Mouse (Mus musculus) small intestine, adult 2 months (tissue): ENCODE measurements around the gene Tmem89. TPM values are rescaled to one million over a fixed set of nuclear protein-coding genes. Genes with fewer than 3 reads are reported as not detected.

Experiments
- H3K27ac ChIP-seq: fragments of 200-500 bp; 2 replicates; pipeline ENCODE4 v1.5.1; 2012; ENCODE audit warnings: low read depth, low read length, control low read depth, inconsistent platforms; ENCODE audit not compliant: insufficient read depth
- H3K27me3 ChIP-seq: fragments of 200-500 bp; 2 replicates; pipeline ENCODE4 v1.6.1; 2012; ENCODE audit warnings: mild to moderate bottlenecking, moderate library complexity, low read length, inconsistent platforms; ENCODE audit not compliant: control insufficient read depth, insufficient read depth
- H3K36me3 ChIP-seq: fragments of 200-500 bp; 2 replicates; pipeline ENCODE4 v1.6.1; 2012; ENCODE audit warnings: mild to moderate bottlenecking, low read length, control low read depth, inconsistent platforms; ENCODE audit not compliant: control insufficient read depth, insufficient read depth
- H3K4me1 ChIP-seq: fragments of 200-500 bp; 2 replicates; pipeline ENCODE4 v1.6.1; 2012; ENCODE audit warnings: low read length, inconsistent platforms, mixed read lengths; ENCODE audit not compliant: control insufficient read depth, insufficient read depth, insufficient read length
- H3K4me3 ChIP-seq: fragments of 200-500 bp; 2 replicates; pipeline ENCODE4 v1.5.1; 2012; ENCODE audit warnings: low read depth, mild to moderate bottlenecking, control low read depth, inconsistent platforms, low read length, moderate library complexity
- CTCF ChIP-seq: fragments of 200-500 bp; IDR thresholded peaks from 2 replicates; pipeline ENCODE4 v1.5.1; 2012; ENCODE audit warnings: low read depth, mild to moderate bottlenecking, control low read depth, inconsistent platforms, low read length, moderate library complexity, mixed read lengths; ENCODE audit not compliant: insufficient replicate concordance, insufficient read length; ENCODE audit errors: extremely low read depth
- POLR2A ChIP-seq: fragments of 200-500 bp; IDR thresholded peaks from 2 replicates; pipeline ENCODE4 v1.6.1; 2012; ENCODE audit warnings: low read depth, mild to moderate bottlenecking, control low read depth, inconsistent platforms, low read length, moderate library complexity
- WGBS: fragments of 180-500 bp; shearing (Covaris S2); methylation state at CpG from one replicate; pipeline ENCODE4 v1.1.7; 2018; 5-methylcytosine and 5-hydroxymethylcytosine counted together
- polyA plus RNA-seq: library from polyadenylated mRNA; depleted of rRNA; stranded (reverse); fragments of >200 nt; gene quantifications from 2 replicates; pipeline ENCODE4 v1.2.3, GENCODE M21; 2012; rRNA removed

The Tmem89 gene
- polyA plus RNA-seq, 1 experiment = 33.6 TPM

DNA sequence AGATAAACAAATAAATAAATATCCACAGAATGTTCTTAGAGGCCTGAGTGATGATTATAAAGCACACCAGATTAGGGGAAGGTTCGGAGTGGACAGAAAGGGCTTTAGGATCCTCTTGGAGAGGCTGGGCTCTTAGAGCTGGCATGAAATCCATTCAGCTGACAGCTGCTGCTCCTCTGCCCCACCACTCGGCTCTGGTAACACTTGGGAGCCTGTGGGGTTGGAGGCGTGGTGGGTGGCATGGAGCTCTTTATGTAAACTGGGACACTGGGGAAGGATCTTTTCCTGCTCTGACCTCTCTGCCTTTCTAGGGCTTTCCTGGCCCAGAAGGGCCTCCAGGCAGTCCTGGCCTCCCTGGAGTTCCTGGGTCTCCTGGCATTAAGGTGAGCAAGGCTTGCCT, 49.2 kb downstream of the Tmem89 start:
- no peaks in the 10 kb centered on the region for H3K36me3 ChIP-seq
- no peaks in the 10 kb centered on the region for H3K27me3 ChIP-seq
- no peak overlapping the region for H3K27ac ChIP-seq
- TF ChIP-seq CTCF (no peak), POLR2A (no peak)
- H3K4me3 ChIP-seq = no peak overlapping the region
- no peaks in the 10 kb centered on the region for H3K4me1 ChIP-seq
- WGBS = 72% methylated on average over 3 of the region's 3 CpGs

DNA sequence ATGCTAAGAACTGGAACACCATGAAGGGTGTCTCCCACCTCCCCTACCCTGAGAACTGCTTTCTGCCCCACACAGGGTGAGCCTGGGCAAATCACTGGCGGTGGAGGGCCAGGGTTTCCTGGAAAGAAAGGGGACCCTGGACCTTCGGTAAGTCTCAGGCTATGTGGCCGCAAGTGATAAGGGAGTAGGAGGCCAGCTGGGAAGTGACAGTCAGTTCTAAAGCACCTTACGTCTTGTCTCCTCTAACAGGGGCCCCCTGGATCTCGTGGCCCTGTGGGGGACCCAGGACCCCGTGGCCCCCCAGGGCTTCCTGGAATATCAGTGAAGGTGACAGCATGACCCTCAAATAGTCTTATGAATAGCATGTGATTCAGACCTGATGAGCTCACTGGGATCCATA, 49.9 kb downstream of the Tmem89 start:
- Histone ChIP-seq H3K36me3 (no peaks in the 10 kb centered on the region), H3K4me1 (no peaks in the 10 kb centered on the region), H3K27ac (no peak overlapping the region), H3K27me3 (no peaks in the 10 kb centered on the region), H3K4me3 (no peak overlapping the region)
- TF ChIP-seq POLR2A (no peak), CTCF (no peak)
- WGBS = 65% methylated on average over 6 of the region's 6 CpGs

Other genes starting within 250 kb of the Tmem89 start
- gene Prkar2a, start 225.3 kb upstream of the Tmem89 start, polyA plus RNA-seq = 17.6 and 31.5 TPM in 2 replicates
- 45.0 and 53.8 TPM in 2 replicates for gene Ip6k2, start 130.8 kb upstream of the Tmem89 start, polyA plus RNA-seq
- gene Nckipsd, start 106.3 kb upstream of the Tmem89 start, polyA plus RNA-seq = 13.5 and 18.1 TPM in 2 replicates
- gene Celsr3, start 88.3 kb upstream of the Tmem89 start, polyA plus RNA-seq = 1.5 and 1.7 TPM in 2 replicates
- gene Slc26a6, start 61.3 kb upstream of the Tmem89 start, polyA plus RNA-seq = 734 and 815 TPM in 2 replicates
- 991 and 1,216 TPM in 2 replicates for gene Uqcrc1, start 22.0 kb downstream of the Tmem89 start, polyA plus RNA-seq
- gene Col7a1, start 39.0 kb downstream of the Tmem89 start, polyA plus RNA-seq = 3.4 and 9.7 TPM in 2 replicates
- gene Ucn2, start 71.4 kb downstream of the Tmem89 start, polyA plus RNA-seq = 0.23 and 0.56 TPM in 2 replicates
- 53.2 and 121 TPM in 2 replicates for gene Pfkfb4, start 77.2 kb downstream of the Tmem89 start, polyA plus RNA-seq
- gene Shisa5, start 123.9 kb downstream of the Tmem89 start, polyA plus RNA-seq = 406 and 675 TPM in 2 replicates
- 51.9 and 174 TPM in 2 replicates for gene Trex1, start 145.1 kb downstream of the Tmem89 start, polyA plus RNA-seq
- gene Atrip, start 159.5 kb downstream of the Tmem89 start, polyA plus RNA-seq = 5.8 and 10.7 TPM in 2 replicates
- 5.5 and 11.3 TPM in 2 replicates for gene Ccdc51, start 167.9 kb downstream of the Tmem89 start, polyA plus RNA-seq
- gene Tma7, start 168.0 kb downstream of the Tmem89 start, polyA plus RNA-seq = 0.58 and 1.6 TPM in 2 replicates
- gene Plxnb1, start 180.8 kb downstream of the Tmem89 start, polyA plus RNA-seq = 2.6 and 3.4 TPM in 2 replicates
- gene Fbxw21, start 247.4 kb downstream of the Tmem89 start, polyA plus RNA-seq = not detected in 2 replicates